Mouse (Mus musculus): Measurements from ENCODE around the gene Zfp820. TPM values are rescaled to one million over a fixed set of nuclear protein-coding genes. Genes with fewer than 3 reads are reported as not detected.

Zfp820 gene
- polyA plus RNA-seq, 2 experiments, result 4.4 to 10.4 TPM

DNA sequence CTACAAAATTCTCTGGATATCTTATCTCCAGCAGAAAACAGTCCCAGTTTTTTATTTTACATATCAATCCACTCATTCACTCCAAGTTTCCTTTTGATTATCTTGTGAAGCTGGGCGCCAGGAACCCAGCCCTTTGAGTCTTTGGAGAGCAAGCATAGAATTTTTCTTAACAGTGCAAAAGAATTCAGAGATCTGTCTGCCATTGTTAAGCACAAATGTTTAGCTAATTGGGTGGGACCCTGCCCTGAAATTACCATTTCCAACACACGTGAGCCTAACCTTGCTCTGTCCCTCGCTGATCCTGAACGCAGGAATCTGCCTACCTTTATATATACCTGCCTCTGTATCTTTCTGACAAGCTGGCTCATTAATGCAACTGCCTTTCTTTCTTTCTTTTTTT lies 53.3 kb downstream of the Zfp820 start:
- no peak for ATAC-seq (ENCODE audit: low FRiP score, low read depth)

DNA sequence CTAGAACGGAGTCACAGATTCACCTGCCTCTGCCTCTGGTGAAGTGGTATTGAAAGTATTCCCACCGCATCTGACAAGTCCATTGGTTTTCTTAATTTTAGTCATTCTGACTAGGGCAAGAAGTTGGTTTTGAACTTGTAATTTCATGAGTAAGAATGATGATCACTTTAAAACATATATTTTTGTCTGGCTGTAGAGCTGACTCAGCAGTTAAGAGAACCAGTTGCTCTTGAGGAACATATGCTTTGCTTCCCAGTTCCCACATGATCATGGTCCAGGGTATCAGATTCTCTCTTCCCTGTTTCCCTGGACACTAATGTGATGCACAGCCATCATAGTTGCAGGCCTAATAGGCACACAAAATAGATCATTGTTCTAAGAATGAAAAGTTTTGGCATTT lies 75.2 kb downstream of the Zfp820 start:
- no peaks in the 10 kb centered on the region for H3K4me1 ChIP-seq (ENCODE audit: control insufficient read depth, insufficient read depth, low read length)
- no peaks in the 10 kb centered on the region for H3K9me3 ChIP-seq (ENCODE audit: control insufficient read depth, low read length)
- ATAC-seq (ENCODE audit: low FRiP score, low read depth) (no peak), DNase-seq (ENCODE audit: low spot score) (no peak)
- no peaks in the 10 kb centered on the region for H3K36me3 ChIP-seq (ENCODE audit: control insufficient read depth, insufficient read depth, low read length)
- H3K27ac ChIP-seq (replicated peaks; ENCODE audit: low read depth, low read length), result no peak overlapping the region
- TF ChIP-seq POLR2A (IDR thresholded peaks at IDR 0.05; ENCODE audit: borderline replicate concordance, extremely low read depth, insufficient read depth, insufficient read length), result no peak
- H3K9ac ChIP-seq (ENCODE audit: low read depth, low read length, severe bottlenecking), result no peak overlapping the region
- H3K4me3 ChIP-seq (replicated peaks; ENCODE audit: low read length), result no peak overlapping the region
- no peak overlapping the region for H3K4me2 ChIP-seq (replicated peaks; ENCODE audit: low read depth, low read length, severe bottlenecking)
- 90% methylated on average over 2 of the region's 2 CpGs for WGBS
- H3K27me3 ChIP-seq (ENCODE audit: control insufficient read depth, insufficient read depth, low read length), result no peaks in the 10 kb centered on the region

More for the DNA sequence above, 53.3 kb downstream of the Zfp820 start:
- Histone ChIP-seq H3K4me2 (replicated peaks; ENCODE audit: low read depth, low read length, severe bottlenecking) (no peak overlapping the region), H3K4me1 (ENCODE audit: control insufficient read depth, insufficient read depth, low read length) (no peaks in the 10 kb centered on the region), H3K9ac (ENCODE audit: low read depth, low read length, severe bottlenecking) (no peak overlapping the region), H3K4me3 (replicated peaks; ENCODE audit: low read length) (no peak overlapping the region), H3K36me3 (ENCODE audit: control insufficient read depth, insufficient read depth, low read length) (no peaks in the 10 kb centered on the region), H3K27me3 (ENCODE audit: control insufficient read depth, insufficient read depth, low read length) (no peaks in the 10 kb centered on the region), H3K9me3 (ENCODE audit: control insufficient read depth, low read length) (0 out of 2 replicates have a peak, but pooled peaks cover 6% of the 10 kb centered on the region), H3K27ac (replicated peaks; ENCODE audit: low read depth, low read length) (no peak overlapping the region)
- 83% methylated on average over 4 of the region's 4 CpGs for WGBS
- no peak for TF ChIP-seq POLR2A (IDR thresholded peaks at IDR 0.05; ENCODE audit: borderline replicate concordance, extremely low read depth, insufficient read depth, insufficient read length)
- DNase-seq (ENCODE audit: low spot score), result no peak

Other genes with a start within 250 kb of the Zfp820 start
- gene Zfp983, start 195.1 kb downstream of the Zfp820 start, polyA plus RNA-seq (2012; rRNA removed), result 3.6 and 4.6 TPM in 2 replicates
- gene Zfp983, start 195.1 kb downstream of the Zfp820 start, polyA plus RNA-seq (2014; fragmentation: Nextera tagmentation; extraction: Ambion mirVana), result 5.5 and 5.7 TPM in 2 replicates
- gene Gm10226, start 153.9 kb downstream of the Zfp820 start, polyA plus RNA-seq (2012; rRNA removed), result 5.2 and 6.4 TPM in 2 replicates
- 8.0 and 10.5 TPM in 2 replicates for gene Gm10226, start 153.9 kb downstream of the Zfp820 start, polyA plus RNA-seq (2014; fragmentation: Nextera tagmentation; extraction: Ambion mirVana)
- gene Zfp760, start 138.0 kb downstream of the Zfp820 start, polyA plus RNA-seq (2012; rRNA removed), result 10.0 and 14.7 TPM in 2 replicates
- gene Zfp760, start 138.0 kb downstream of the Zfp820 start, polyA plus RNA-seq (2014; fragmentation: Nextera tagmentation; extraction: Ambion mirVana), result 14.6 and 15.3 TPM in 2 replicates
- 6.3 and 7.0 TPM in 2 replicates for gene Zfp229, start 115.0 kb downstream of the Zfp820 start, polyA plus RNA-seq (2012; rRNA removed)
- gene Zfp229, start 115.0 kb downstream of the Zfp820 start, polyA plus RNA-seq (2014; fragmentation: Nextera tagmentation; extraction: Ambion mirVana), result 7.2 and 7.4 TPM in 2 replicates
- 2.8 and 4.1 TPM in 2 replicates for gene Zfp995, start 64.2 kb upstream of the Zfp820 start, polyA plus RNA-seq (2012; rRNA removed)
- 9.0 and 9.3 TPM in 2 replicates for gene Zfp995, start 64.2 kb upstream of the Zfp820 start, polyA plus RNA-seq (2014; fragmentation: Nextera tagmentation; extraction: Ambion mirVana)
- gene Zfp942, start 116.7 kb upstream of the Zfp820 start, polyA plus RNA-seq (2012; rRNA removed), result 8.0 and 11.5 TPM in 2 replicates
- gene Zfp942, start 116.7 kb upstream of the Zfp820 start, polyA plus RNA-seq (2014; fragmentation: Nextera tagmentation; extraction: Ambion mirVana), result 20.9 and 21.6 TPM in 2 replicates
- 11.7 and 14.9 TPM in 2 replicates for gene Zfp943, start 116.8 kb upstream of the Zfp820 start, polyA plus RNA-seq (2012; rRNA removed)
- gene Zfp943, start 116.8 kb upstream of the Zfp820 start, polyA plus RNA-seq (2014; fragmentation: Nextera tagmentation; extraction: Ambion mirVana), result 20.4 and 22.2 TPM in 2 replicates